Mouse (Mus musculus): Measurements from ENCODE around the gene Acyp2.

The Acyp2 gene

GRCm38 (mm10) chr11:30580008-30580407 is 69.4 kb downstream of the Acyp2 start:
- no peak for DNase-seq (ENCODE audit: low read depth, low spot score)

- no peak for DNase-seq (ENCODE audit: low read depth, low spot score)
Observed at GRCm38 (mm10) chr11:30578931-30579330, 70.5 kb downstream of the Acyp2 start.

GRCm38 (mm10) chr11:30572790-30573395 is 76.5 kb downstream of the Acyp2 start:
- DNase-seq (ENCODE audit: low read depth, low spot score), result no peak

GRCm38 (mm10) chr11:30570568-30570967 is 78.8 kb downstream of the Acyp2 start:
- no peak for DNase-seq (ENCODE audit: low read depth, low spot score)

- no peak for DNase-seq (ENCODE audit: low read depth, low spot score)
Observed at GRCm38 (mm10) chr11:30560215-30560614, 89.2 kb downstream of the Acyp2 start.

- DNase-seq (ENCODE audit: low read depth, low spot score), result no peak
Observed at GRCm38 (mm10) chr11:30553408-30553807, 96.0 kb downstream of the Acyp2 start.

- no peak for DNase-seq (ENCODE audit: low read depth, low spot score)
Observed at GRCm38 (mm10) chr11:30517133-30517532, 132.3 kb downstream of the Acyp2 start.

- no peak for DNase-seq (ENCODE audit: low read depth, low spot score)
Observed at GRCm38 (mm10) chr11:30508178-30508577, 141.2 kb downstream of the Acyp2 start.

GRCm38 (mm10) chr11:30498738-30499355 is 150.5 kb downstream of the Acyp2 start:
- no peak for DNase-seq (ENCODE audit: low read depth, low spot score)

- DNase-seq (ENCODE audit: low read depth, low spot score), result no peak
Observed at GRCm38 (mm10) chr11:30497151-30497550, 152.2 kb downstream of the Acyp2 start.

- peak; percentile 65 for DNase-seq (ENCODE audit: low read depth, low spot score)
Observed at GRCm38 (mm10) chr11:30491515-30492260, 157.7 kb downstream of the Acyp2 start.

GRCm38 (mm10) chr11:30488183-30488582 is 161.2 kb downstream of the Acyp2 start:
- no peak for DNase-seq (ENCODE audit: low read depth, low spot score)

- DNase-seq (ENCODE audit: low read depth, low spot score), result no peak
Observed at GRCm38 (mm10) chr11:30483286-30483685, 166.1 kb downstream of the Acyp2 start.

GRCm38 (mm10) chr11:30471751-30472593 is 177.4 kb downstream of the Acyp2 start, which contains the start of gene 4930505A04Rik:
4930505A04Rik (minus strand) TSS chr11:30471827.
- DNase-seq (ENCODE audit: low read depth, low spot score), result peak; percentile 93

- no peak for DNase-seq (ENCODE audit: low read depth, low spot score)
Observed at GRCm38 (mm10) chr11:30471187-30471586, 178.2 kb downstream of the Acyp2 start.
